Mouse (Mus musculus): Measurements from ENCODE around the gene Sorbs2. TPM values are rescaled to one million over a fixed set of nuclear protein-coding genes. Genes with fewer than 3 reads are reported as not detected.

Gene Sorbs2
- total RNA-seq, 2 experiments from 2014 or later: 32.8 to 80.8 TPM

DNA sequence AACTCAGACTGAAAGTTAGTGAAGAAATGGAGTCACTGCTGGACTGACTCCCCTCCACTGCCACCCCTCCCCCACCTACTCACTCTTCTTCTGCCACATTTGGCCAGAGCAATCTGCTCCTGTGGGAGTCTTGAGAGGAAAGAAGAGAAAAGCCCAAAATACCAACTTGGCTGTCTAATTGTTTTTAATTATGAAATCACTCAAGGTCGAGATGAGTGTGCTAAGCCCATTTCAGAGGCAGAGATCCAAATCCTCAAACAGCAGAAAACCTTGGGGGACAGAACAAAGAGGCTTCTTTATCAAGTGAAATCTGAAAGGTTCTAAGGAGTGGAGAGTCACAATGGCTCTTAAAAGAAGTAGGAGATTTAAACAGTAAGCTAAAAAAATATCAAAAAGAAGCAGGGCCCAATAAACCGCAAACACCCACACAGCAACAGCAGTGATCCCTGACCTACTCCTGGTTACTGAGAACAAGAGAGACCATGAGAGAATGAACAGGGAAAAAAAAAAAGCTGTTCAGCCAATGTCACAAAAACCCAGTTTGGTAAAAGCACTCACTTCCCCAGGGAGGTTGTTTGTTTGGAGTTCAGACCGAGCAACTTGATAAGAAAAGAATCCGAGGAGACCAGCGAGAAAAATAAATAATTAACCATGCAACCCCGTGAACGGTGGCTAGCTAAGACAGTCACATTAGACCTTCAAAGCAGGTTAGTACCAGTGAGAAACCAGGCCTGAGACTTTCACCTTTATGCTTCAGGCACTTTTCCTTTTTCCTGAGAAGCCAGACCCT lies 103.0 kb downstream of the Sorbs2 start:
- no peak for TF ChIP-seq CTCF (IDR thresholded peaks at IDR 0.05)
- Histone ChIP-seq H3K27ac (no peak overlapping the region), H3K4me3 (no peak overlapping the region)
- no peak for DNase-seq
- intact Hi-C loops (cut with DNase I): no loop called here

DNA sequence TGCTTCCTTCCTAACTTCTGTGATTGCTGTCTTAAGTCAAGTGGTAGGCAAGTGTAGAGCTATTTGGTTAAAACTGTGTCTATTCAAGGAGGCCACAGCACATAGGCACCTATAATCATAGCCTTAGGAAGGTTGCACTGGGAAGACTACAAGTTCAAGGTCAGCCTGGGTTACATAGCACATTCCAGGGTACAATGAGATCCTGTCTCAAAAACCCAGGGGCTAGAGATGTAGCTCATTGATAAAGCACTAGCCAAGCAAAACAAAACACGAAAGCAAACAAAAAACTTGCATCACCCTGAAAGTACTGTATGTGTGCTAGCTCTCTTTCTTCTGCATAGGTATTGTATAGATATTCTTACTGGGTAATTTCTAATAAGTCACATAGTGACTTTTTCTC lies 103.7 kb downstream of the Sorbs2 start:
- TF ChIP-seq CTCF (IDR thresholded peaks at IDR 0.05): no peak
- intact Hi-C loops (cut with DNase I): no loop called here
- H3K27ac ChIP-seq: no peak overlapping the region
- H3K4me3 ChIP-seq: no peak overlapping the region
- no peak for DNase-seq

DNA sequence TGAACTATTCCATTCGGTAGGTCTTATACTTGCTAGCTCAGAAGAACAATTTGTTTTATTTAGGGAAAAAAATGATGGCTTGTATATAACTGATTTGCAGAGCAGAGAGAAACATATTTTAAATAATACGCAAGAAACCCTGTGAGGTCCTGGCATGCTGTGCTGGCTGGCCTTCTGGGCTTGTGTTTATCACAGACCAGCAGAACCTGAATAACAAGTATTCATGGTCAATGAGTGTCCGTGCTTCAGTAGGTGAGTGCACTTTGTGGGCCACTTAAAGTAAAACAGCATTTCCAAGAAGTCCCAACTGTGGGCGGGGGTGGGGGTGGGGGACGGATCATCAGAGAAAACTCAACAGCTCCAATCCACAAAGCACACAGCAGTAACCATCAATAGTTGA lies 107.0 kb downstream of the Sorbs2 start:
- DNase-seq: no peak
- intact Hi-C loops (cut with DNase I): no loop called here
- Histone ChIP-seq H3K27ac (no peak overlapping the region), H3K4me3 (no peak overlapping the region)
- no peak for TF ChIP-seq CTCF (IDR thresholded peaks at IDR 0.05)

DNA sequence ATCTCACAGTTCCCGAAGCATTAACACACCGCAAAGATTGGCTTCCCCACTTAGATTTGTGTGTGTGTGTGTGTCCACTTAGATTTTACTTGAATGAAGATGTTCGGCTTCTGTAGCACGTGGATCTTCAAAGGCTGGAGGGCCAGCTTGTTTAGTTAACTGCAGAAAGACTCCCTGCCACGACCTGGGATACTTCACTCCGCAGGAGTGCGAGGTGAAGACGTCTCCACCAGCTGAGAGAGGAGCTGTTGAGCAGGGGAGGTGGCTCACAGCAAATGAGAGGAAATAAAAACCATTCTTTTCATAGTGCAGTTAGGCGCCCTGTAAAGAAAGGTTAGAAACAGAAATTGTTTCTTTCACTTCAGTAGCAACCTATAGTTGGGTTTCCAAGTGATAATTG lies 107.5 kb downstream of the Sorbs2 start:
- Histone ChIP-seq H3K4me3 (no peak overlapping the region), H3K27ac (no peak overlapping the region)
- intact Hi-C loops (cut with DNase I): no loop called here
- no peak for DNase-seq
- no peak for TF ChIP-seq CTCF (IDR thresholded peaks at IDR 0.05)

DNA sequence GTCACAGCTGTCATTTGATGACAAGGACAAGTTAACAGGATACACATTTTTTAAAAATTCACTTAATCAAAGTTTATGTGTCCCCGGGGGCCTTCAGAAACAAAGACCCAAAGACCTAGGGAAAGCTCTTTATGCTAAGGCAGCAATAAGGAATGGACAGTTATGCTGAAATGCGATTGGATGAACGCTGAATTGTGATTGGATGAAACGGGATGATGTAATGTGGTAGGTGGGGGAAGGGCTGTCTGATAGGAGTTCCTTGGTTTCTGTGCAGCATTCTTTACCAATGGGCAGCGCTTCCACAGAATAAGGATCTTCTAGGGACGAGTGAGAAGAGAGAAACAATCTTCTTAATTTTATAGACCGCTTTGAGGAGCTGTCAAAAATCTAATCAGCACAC lies 108.0 kb downstream of the Sorbs2 start:
- Histone ChIP-seq H3K4me3 (no peak overlapping the region), H3K27ac (no peak overlapping the region)
- intact Hi-C loops (cut with DNase I): no loop called here
- no peak for TF ChIP-seq CTCF (IDR thresholded peaks at IDR 0.05)
- no peak for DNase-seq

DNA sequence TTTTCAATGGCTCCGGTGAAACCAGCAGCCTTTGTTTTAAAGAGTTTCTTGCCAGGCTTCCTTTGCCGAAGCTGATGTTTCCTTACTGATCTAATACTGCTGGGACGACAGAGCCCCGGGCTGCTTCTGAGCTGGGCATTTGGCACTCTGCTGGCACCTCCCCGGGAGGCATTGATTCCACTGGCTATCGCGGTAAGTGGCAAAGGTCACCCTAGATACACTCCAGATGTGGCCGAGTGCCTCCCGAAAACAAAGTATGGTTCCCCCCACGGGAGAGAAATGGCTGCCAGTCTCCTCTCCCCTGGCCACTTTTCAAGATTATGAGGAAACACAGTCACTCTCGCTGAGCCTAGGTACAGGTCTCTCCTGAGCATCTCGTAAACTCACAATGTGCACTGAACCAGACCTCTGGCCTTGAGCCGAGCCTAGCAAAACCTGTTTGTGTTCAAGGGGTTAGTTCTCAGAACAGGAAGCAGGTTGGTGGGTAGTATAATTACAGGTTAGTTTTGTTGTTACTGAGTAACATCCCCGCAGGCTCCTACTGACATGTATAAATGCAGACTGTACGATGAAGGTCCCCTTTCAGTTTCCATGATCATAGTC lies 114.1 kb downstream of the Sorbs2 start:
- no peak for TF ChIP-seq CTCF (IDR thresholded peaks at IDR 0.05)
- no peak overlapping the region; the same call in 1 of the 2 replicates for H3K27ac ChIP-seq
- intact Hi-C loops (cut with DNase I): no loop called here
- no peak overlapping the region for H3K4me3 ChIP-seq
- DNase-seq: no peak

DNA sequence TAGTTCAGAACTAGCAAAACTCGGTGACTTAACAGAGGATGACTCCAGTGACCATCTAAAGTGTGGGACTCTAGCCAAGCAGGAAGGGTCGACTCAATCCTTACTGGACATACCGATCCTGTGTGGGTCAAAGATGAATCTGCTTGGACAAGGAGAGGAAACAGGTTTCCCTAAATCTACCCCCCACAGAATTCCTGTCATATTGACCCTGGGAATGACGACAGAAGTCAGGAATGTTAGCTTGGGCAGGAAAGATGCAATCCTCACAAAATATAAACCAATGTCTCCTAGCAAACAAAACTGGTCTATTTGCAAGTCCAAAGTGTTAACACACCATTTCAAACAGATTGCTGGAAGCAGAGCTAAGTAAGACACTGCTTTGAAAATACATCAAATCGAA lies 118.8 kb downstream of the Sorbs2 start:
- DNase-seq: no peak
- Histone ChIP-seq H3K27ac (no peak overlapping the region), H3K4me3 (no peak overlapping the region)
- no peak for TF ChIP-seq CTCF (IDR thresholded peaks at IDR 0.05)
- intact Hi-C loops (cut with DNase I): no loop called here

DNA sequence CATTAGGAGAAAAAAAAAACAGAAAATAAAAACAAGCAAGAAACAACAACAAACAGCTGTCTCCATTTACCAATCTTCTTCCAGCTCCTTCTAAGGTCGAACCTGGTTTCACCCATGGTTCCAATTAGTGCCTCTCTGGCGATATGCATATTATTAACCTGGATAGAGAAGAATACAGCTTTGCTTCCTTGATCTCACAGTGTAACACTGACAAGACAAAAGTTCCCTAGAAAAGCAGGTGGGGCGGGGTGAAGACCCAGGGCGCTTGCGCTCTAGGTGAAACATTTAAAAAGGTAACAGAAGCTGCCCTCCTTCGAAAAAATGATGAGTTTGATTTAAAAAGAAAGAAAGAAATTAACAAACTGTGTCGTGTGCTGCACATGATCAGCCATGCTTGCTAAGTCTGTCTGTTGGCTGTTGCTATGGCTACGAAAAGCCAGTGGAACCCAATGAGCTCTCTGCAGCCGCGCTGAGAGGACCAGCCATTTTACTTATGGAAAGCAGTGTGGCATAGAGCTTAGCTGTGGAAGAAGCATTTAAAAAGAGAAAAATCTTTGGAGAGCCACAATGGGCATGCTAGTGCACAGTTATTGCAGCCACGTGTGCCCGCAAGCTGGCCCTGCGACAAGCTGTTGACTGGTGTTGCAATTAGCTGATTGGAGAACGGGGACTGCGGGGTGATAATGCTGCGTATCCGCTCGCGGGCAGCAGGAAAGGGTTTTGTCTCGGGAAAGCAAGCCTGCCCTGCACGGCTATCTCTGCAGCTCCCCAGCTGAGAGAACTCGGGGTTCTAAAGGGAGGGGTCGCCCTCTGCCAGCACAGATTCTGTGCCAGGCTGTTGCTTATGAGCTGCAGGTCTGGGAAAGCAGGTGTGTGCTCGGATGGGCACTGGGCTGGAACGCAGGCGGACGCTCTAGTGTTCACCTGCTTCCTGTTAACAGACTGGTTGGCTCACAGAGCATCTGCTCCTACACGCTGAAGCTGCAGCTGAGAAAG lies 120.0 kb downstream of the Sorbs2 start:
- intact Hi-C loops (cut with DNase I): no loop called here
- DNase-seq: peak; percentile 37
- H3K27ac ChIP-seq: 0 out of 2 replicates have a peak overlapping the region, but pooled peaks have one; percentile 10
- peak overlapping the region; percentile 78 for H3K4me3 ChIP-seq
- no peak for TF ChIP-seq CTCF (IDR thresholded peaks at IDR 0.05)

DNA sequence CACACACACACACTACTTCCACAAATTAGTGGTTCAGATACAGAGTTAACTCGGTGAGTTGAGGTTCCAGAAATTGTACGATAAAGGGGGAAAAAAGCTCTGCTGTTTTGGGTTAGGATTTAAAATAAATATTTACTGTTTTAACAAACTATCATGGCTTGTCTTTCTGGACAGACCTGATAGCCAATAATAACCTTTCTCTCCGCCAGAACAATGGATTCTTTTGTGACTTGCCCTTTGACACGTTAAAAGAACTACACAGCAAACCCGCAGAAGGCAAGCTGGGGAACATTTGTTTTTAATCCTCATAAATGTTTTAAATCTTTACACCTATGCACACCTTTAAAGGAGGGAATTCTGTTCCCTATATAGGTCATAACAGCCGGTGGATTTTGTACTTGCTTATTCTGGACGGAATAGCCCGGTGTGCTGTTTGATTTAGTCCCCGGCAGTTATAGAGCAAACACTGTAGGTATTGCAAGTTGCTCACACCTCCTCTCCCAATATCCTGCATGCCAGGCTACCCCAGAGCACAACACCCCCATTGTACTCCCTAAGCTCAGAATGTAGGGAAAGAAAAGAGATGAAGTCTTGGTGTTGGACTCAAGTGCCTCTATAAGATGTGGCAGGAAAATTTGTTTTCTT lies 121.0 kb downstream of the Sorbs2 start:
- H3K4me3 ChIP-seq: no peak overlapping the region
- H3K27ac ChIP-seq: no peak overlapping the region
- DNase-seq: no peak
- no peak for TF ChIP-seq CTCF (IDR thresholded peaks at IDR 0.05)
- intact Hi-C loops (cut with DNase I): no loop called here

DNA sequence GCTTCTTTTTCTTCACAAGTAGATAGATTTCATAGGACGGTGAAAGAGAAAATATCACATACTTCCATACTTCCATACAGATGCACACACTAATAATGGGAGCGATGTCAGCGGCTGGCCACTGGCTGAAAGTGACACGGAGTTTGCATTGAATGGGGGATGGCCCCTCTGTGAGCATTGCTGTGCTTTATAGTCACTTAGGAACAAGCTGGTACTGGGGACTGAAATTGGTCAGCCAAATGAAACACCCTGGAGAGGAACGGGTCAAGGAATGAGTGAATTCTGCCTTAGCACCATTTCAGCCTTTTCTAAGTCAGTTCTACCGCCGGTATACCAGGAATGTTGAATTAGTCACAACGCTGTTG lies 121.5 kb downstream of the Sorbs2 start:
- H3K4me3 ChIP-seq: no peak overlapping the region
- no peak for DNase-seq
- no peak overlapping the region for H3K27ac ChIP-seq
- TF ChIP-seq CTCF (IDR thresholded peaks at IDR 0.05): no peak
- intact Hi-C loops (cut with DNase I): no loop called here

DNA sequence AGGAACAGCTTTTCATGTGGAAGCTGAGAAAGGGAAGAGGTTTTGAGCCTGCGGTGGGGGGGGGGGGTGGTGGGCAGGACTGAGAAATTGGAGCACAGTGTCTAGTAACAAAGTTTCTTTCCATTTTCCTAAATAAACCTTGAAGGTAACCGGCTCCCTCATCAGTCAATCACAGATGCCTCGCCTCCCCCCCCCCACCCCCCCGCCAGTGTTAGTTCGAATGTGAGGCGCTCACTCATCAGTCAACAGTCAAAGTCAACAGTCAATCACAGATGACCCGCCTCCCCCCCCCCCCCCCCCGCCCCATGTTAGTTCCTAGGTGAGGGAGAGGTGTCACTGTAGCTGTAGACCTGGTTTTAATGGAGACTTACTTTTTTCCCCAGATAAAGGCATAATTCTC lies 123.4 kb downstream of the Sorbs2 start:
- intact Hi-C loops (cut with DNase I): no loop called here
- TF ChIP-seq CTCF (IDR thresholded peaks at IDR 0.05): no peak
- no peak for DNase-seq
- H3K27ac ChIP-seq: no peak overlapping the region
- no peak overlapping the region for H3K4me3 ChIP-seq

DNA sequence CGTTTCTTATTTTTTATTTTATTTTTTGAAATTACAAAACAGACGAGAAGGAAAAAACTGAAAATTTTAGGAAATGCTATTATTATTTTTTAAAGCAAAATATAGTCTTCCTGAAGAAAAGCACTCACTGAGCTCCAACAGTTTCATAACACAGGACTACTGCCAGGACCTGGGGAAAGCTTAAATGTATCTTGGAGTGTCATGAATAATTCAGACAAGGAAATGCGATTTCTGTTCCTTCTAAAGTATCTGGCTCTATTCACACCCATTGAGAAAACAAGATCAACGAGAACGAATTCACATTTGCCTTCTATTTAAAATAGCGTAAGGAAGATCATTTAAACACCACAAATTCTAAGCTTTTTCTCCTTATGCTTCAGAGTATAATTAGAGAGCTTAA lies 127.6 kb downstream of the Sorbs2 start:
- H3K4me3 ChIP-seq: no peak overlapping the region
- intact Hi-C loops (cut with DNase I): no loop called here
- no peak overlapping the region for H3K27ac ChIP-seq
- no peak for TF ChIP-seq CTCF (IDR thresholded peaks at IDR 0.05)
- no peak for DNase-seq
